Mouse (Mus musculus): ENCODE data around the gene Hoxa5. TPM values are rescaled to one million over a fixed set of nuclear protein-coding genes. Genes with fewer than 3 reads are reported as not detected.

The Hoxa5 gene
- polyA plus RNA-seq, 1 experiment = 6.1 TPM

DNA sequence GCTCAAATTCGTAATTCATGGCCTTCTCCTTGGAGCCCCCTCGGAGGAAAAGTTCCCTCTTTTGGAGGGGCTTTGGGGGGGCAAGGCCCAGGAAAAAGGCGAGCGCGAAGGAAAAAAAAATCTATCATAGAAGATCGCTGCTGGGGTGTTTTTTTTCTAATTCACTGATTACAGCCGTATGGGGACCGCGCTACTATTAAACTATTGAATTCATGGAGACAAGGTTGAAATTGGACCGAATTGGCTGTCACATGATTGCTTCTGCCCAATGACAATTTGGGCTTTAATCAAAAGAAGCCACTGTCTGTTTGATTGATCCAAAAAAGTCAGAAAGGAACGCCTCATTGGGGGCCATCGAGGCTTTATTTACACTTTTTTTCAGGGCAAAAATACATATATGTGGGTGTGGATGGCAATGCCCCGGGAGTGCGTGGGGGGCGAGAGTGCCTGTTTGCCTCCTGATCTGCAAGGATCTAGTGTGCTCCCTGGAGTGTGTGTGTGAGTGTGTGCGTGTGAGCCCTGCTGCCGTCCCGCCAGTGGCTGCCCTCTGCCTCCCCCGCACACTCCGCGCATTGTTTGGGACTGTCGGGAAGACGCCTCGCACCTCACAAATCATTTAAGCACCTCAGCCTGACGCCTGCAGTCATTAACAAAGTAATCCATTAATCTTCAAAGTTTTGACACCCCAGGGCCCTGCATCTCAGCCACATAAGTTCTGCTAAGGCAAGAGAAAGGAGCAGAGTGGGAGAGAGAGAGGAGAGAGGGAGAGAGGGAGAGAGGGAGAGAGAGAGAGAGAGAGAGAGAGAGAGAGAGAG is 39.6 kb downstream of the Hoxa5 start, which contains the start of gene Hoxa2:
Gene Hoxa2 (minus strand): TSS at position 206 of the 815 bp plus-strand sequence.
- no peak for DNase-seq (ENCODE audit: low spot score)

DNA sequence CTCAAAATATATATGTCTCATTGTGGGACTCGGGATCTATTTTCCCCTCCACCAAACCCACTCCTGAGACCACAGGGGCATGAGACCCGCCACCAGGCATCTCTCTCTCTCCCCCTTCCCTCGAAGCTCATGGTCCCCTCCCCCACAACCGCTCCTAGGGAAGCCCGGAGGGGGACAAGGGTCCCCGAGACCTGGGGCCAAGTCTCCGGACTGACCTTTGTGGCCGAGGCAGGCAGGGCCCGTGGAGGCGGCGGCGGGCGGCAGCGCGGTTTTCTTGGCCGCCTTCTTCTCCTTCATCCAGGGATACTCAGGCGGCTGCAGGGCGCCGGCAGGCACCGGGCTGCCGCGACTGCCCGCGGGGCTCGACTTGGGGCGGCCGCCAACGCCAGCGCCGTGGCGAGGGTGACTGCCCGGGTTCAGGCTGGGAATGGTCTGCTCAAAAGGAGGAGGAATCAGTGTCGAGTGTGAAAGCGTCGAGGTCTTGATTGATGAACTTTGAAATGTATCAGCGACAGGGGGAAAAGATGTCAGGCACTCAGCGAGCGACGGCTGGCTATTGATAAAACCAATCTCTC is 40.2 kb downstream of the Hoxa5 start:
- DNase-seq (ENCODE audit: low spot score) = no peak

DNA sequence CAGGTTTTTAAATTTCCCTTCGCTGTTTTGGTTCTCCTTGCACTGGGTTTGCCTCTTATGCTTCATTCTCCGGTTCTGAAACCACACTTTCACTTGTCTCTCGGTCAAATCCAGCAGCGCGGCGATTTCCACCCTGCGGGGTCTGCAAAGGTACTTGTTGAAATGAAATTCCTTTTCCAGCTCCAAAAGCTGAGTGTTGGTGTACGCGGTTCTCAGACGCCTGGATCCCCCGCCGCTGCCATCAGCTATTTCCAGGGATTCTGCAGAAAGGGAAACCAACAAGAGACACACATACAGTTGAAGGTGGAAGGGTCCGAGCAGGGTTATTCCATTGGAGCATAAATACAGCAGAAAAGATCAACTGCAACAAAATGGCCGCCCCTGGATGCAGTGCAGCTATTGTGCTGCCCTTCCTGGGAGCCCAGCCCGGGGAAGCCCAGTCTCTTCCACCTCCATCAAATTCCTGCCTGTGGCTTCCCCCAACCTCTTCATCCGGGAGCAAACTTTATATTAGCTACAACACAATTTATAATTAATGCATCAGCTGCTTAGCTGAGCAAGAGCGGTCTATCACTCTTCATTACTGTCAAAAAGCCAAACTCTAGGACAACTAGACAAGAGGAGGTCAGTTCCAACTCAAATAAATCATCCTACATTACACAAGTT is 40.9 kb downstream of the Hoxa5 start:
- no peak for DNase-seq (ENCODE audit: low spot score)

DNA sequence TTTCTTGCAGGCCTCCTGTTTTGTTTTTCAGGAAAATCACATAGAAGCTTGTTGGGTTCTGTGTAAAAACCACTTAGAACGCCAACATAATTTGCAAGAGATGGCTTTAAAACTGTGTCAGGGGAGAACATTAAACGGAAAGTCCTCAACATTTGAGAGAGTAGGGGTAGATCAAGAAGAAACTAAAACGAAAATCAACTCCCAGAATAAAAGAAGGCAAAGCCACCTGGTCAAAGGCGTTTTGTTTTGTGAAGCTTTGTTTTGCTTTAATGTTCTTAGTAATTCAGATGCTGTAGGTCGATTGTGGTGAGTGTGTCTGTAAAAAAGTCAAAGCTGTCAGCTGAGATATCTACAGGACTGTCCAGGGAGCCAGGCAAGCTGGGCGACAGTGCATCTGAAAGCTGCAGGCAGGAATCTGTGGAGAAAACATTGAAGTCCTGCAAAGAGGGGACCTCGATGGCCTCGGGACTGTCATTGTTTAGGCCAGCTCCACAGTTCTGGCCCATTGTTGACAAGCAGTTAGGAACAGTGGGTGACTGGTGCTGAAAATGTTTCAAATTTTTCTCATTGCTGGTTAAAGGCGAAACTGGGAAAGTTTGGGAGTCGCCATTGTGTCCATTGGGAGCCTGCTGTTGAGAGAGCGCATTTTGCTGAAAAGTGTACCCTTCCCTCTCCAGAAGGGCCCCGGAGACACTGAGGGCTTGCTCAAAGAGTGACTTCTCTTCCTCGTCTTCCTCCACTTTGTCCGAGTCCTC is 41.6 kb downstream of the Hoxa5 start:
- DNase-seq (ENCODE audit: low spot score) = no peak

DNA sequence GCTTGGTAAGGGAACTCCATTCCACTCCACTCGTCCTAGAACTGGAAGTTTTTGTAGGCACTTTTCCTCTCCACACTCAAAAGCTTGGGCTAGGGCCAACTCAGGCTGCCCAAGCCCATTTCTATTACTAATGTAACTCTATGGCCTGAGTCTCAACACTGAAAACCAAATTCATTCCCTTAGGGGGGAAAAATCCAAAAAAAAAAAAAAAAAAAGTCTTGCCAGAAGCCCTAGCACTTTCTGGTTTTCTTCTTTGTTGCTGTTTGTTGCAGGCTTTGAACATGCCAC is 42.4 kb downstream of the Hoxa5 start:
- DNase-seq (ENCODE audit: low spot score) = no peak

DNA sequence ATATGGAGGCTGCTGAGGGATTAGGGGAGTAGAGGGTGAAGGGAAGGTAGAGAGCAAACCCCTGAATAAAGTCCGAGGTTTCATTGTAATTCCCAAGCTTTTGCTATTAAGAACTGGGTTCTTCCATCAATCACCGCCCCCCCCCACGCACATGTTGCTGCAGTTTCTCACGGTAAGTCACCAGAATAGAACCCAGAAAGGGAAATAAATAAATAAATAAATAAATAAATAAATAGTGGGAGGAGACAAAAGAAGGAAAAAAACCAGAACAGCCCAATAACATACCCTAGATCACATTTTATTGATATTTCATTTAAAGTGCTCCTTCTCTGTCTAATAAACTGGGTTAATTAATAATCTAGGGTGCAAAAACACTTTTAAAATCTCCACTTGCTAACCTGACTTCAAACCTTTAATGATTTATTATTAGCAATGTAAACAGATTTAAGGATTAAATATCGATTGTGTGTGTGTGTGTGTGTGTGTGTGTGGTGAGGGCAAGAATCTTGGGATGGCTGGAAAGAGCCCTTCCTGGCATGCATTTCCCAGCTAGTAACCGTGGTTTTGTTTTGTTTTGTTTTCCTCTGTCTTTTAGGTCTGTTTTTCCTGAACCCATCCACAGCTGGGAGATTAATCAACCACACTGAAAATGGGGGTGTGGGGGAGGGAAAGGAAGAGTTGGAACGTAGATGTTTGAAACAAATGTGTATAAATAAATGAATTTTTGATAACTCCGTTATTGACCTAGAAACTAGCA is 42.9 kb downstream of the Hoxa5 start:
- no peak for DNase-seq (ENCODE audit: low spot score)

DNA sequence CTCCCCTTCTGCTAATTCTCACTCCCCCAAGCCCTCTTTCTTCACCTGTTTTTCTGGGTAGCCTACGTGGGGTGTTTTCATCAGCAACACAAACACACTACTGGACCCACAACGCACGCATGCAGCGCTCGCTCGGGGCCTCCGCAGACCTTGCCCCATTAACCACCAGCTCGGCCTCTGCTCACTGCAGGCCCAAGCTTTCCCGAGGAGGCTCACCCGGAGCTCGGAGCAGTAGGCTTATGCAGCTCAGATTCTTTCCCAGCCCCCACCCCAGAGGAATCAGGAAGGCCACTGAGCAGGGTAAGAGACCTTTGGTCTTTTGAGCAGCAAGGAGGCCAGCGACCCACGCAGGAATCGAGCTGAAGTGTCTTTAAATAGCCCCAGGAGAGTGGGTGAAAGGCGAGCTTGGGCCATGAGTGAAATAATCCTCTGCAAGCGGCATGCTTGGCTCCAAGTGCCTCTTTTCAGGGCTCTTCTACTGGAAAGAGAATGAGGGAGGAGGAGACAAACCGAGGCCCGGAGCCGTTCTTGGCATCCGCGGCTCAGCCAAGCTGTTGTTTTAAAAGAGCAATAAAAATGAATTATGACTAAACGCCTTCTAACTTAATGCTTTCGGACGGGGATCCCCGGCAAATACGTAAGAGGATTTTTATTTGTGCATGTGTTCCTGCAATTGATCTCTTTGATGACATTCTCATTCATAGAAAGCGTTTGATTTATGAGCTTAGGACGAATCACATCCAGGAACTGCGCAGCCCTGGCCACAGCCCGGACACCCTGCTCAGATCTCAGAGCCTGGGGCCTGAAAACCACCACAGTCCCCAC is 43.7 kb downstream of the Hoxa5 start:
- no peak for DNase-seq (ENCODE audit: low spot score)

DNA sequence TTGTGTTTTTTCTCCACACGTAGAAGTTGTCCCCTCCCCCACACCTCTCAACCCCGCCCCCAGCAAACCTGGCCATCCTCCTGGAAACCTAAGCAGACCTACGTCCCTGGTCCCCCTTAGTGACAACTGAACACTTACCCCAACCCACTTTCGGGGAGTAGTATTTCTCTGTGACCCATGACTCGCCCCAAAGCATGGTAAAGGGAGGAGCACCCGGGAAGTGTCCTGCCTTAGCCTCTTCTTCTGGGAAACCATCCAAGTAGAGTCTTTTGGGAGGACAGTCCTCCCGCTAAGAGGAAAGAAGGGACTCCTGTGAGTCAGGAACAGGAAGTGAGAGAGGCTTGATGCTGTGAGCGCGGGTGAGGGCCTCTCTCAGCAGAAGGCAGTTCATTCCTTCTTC is 44.4 kb downstream of the Hoxa5 start:
- DNase-seq (ENCODE audit: low spot score) = no peak

DNA sequence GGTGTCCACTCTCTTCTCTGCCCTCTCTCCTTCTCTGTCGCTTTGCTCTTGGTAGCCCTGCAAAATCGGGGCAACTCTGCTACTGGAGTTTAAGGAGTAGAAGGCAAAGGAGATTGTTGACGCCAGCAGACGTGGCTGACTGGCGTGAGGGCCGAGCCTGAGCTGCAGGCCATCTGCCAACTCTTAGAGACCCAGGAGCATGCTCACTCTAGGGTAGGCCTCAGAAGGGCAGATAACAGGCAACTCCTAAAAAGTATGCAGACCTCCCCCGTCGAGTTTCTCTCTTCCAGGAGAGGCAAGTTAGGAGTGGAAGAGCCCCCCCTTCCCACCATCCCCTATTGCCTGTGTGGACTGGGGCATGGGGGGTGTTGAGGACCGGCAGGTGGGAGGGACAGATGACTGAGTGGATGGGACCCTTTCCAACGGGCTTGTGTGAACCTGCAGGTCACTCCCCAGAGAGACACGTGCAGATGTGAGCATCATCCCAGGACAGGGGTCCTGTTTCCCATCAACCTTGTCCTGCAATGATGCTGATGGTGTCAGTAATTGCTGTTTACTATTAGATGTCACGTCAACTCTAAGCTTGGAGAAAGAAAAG is 45.1 kb downstream of the Hoxa5 start:
- no peak for DNase-seq (ENCODE audit: low spot score)

DNA sequence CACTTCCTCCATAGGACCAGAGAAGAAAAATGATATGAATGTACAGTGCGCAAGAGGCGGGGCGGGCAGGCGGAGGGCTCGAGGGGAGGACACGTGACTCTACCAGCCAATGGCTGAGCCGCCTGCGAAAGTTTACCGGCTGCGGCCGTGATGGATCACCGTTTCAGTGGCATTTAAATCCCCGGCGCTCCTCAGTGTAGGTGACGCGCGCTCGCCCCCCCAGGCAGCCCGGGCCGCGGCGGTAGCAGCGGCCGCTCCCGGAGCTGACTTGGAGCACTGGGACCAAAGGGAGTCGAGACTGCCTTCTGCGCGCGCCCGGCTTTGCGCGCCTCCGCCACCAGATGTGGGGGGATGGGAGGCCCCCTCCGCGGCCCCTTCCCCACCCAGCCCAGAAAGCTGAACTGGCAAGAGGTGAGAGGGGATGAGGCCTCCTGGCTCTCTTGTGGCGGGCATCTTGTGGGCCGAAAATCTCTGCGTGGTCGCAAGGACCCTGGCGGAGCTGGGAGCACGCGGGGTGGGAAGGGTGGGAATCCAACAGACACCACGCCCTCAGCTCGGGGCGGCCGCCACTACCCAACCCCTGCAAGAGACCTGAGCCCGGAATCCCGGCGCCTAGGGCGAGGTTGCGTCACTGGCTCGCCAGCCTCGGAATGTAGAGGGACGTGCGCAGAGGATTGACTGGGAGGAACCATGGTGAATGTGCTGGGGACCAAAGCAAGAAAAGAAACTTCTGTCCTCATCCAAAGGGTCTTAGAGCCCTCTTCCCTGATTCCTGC is 45.9 kb downstream of the Hoxa5 start, which contains the start of gene Hoxa1:
Gene Hoxa1 (minus strand): TSS at position 42 of the 776 bp plus-strand sequence.
- DNase-seq (ENCODE audit: low spot score) = peak; percentile 65

DNA sequence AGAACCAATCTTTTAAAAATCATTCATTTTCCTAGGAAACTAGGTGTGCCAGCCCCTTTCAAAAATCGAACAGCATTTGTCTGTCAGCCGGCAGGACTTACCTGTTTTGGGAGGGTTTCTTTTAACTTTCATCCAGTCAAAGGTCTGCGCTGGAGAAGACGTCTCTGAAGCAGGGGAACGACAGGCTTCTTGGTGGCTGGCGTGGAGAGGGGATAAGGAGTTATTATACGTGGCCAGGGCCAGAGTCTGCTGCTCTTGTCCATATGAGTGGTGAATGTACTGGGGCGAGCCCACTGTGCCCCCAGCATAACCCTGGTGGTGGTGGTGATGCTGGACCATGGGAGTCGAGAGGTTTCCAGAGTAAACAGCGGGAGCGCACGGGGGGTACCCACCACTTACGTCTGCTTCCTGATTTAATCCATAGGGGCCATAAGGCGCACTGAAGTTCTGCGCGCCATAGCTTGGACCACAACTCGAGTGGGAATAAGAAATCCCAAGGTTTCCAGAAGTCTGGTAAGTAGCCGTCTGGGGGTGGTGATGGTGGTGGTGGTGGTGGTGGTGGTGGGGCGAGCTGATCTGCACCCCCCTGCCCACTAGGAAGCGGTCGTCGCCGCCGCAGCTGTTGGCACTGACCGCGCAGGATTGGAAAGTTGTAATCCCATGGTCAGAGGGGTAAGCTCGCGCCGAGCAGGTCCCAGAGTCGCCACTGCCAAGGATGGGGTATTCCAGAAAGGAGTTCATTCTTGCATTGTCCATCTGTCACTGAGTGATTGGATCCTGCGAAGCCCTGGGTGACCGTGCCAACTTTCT is 46.7 kb downstream of the Hoxa5 start:
- no peak for DNase-seq (ENCODE audit: low spot score)

DNA sequence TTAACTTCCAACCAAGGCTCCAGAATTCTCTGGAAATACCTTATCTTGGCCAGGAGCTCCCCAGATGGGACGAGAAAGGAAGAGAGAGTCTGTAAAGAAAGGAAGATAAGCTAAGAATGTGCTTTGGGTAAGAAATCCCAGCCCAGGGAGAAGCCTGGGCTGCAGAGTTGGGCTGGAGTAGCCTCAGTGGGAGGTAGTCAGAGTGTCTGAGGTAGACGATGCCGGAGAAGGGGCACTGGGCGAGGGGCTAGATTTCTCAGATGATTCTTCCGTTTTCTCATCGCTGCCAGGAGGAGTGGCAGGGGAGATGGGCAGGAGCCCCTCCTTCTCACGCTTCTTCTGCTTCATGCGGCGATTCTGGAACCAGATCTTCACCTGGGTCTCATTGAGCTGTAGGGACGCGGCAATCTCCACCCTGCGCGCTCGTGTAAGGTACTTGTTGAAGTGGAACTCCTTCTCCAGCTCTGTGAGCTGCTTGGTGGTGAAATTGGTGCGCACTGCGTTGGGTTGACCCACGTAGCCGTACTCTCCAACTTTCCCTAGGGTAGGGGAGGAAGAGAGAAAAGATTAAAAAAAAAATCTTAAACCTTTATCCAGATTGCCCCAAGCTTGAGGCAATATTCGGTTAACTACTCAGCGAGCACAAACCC is 47.7 kb downstream of the Hoxa5 start:
- DNase-seq (ENCODE audit: low spot score) = no peak

DNA sequence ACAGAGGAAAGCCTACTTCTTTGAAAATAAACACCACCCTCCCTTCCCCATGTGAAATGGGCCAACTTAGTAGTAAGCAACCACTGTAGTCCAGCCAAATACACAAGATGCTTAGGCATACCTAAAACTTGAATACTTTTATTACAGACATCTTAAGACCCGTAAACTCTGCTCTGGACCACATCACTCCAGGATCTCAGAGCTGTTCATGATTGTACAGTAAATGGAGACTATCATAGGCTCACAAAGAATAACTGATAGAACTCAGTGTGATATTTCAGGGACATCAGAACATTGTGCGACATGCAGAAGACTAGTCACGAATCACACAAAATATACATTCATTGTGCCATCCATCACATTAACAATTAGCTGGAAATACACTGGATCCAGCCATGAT is 48.9 kb downstream of the Hoxa5 start:
- no peak for DNase-seq (ENCODE audit: low spot score)

DNA sequence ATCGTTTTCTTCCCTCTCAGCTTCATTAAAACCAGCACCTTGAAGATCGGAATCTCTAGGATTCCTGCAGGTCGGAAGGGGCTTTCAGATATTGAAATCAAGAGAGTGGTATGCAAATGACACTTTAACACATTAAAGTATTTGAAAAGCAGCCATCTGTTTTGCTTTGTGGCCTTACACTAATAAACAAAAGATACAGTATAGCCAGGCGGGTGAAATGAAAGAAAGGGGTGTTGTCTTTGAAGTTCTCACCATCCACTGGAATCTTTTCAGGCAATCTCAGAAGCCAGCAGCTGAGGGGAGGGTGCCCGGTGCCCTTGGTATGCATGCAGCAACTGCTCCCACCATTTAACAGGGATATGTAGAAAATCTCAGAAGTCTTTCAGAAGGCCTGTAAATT is 50.3 kb downstream of the Hoxa5 start:
- no peak for DNase-seq (ENCODE audit: low spot score)

DNA sequence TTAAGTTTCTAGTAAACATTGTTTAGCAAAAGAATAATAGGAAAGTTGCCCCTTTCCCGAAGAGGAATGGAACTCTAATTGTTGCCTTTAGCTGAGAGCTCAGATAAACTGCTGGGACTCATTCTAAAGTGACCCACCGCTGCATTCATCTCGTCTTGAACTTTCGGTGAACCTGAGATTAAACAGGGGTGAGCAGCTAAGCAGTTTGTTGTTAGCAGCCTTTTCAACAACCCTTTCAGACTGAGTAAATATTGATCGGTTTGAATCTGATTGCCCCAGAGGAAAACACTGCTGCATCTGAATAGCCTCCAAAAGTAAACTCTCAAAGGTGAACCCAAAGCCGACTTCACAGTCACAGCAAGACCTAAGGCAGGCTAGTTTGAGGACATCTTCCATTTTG is 51.1 kb downstream of the Hoxa5 start:
- no peak for DNase-seq (ENCODE audit: low spot score)

DNA sequence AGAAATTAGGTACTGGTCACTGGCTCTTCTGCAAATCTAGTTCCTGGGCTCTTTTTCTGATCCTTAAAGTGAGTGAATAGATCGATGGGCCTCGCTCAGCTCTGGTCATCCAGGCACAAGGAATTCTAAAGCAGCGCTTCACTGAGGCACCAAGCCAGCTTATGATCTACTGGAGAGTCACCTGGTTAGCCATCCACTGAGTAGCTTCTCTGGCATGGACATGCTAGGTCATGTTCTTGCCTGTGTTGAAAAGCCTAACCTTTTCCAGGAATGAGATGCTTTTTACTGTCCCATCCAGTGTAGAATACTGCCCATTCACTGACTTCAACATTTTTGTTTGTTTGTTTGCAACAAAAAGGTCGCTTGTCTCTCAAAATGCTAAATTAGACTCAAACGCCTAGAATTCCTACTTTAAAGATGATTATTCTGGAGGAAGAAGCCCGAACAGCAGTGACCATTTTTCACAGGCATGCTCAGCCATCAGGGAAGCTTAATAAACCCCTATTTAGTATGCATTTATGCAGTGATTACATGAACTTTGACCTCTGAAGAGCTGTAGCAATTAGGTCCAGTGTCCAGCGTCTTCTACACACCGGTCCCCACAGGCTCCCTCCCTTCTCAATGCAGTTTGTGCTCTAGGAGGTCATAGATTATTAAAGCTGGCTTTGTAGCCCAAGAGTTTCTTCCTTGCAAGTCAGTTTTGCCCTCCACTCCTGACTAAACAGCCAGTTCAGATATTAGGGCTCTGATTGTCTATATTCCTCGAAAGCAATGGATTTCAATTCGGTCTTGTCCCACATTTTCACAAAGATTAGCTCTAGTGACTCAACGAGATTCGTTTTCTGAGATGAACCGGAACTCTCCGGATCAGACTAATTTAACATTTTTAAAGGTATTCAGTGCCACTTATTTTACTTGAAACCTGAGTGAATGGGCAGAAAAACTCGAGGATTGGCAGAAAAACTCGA is 51.9 kb downstream of the Hoxa5 start:
- no peak for DNase-seq (ENCODE audit: low spot score)

Data from urinary bladder, adult 2 months (tissue).